Mouse (Mus musculus) MEL (cell line): ENCODE measurements around the gene Mtx1. TPM values are rescaled to one million over a fixed set of nuclear protein-coding genes. Genes with fewer than 3 reads are reported as not detected.

ENCODE experiments used
- DNase-seq: peaks from one replicate; pipeline ENCODE4 v3.0.0; 2011; ENCODE audit warnings: low read depth, low spot score
- H3K27ac ChIP-seq: 2 replicates; pipeline ENCODE4 v1.5.1; 2012; ENCODE audit warnings: low read depth, mild to moderate bottlenecking, control low read depth, low read length, moderate library complexity; ENCODE audit not compliant: control insufficient read depth
- H3K27me3 ChIP-seq, 2 experiments: fragments of 150-350 bp in 1 of 2; sonication (generic) in 1 of 2; 2 replicates each; pipeline ENCODE4 v1.6.1; 2012; ENCODE audit warnings: low read length in 2 of 2, mild to moderate bottlenecking in 2 of 2, improper control_type of control experiment in 1 of 2, moderate library complexity in 1 of 2; ENCODE audit not compliant: insufficient read depth in 2 of 2, control insufficient read depth in 1 of 2
- H3K36me3 ChIP-seq, 2 experiments: 2 replicates each; pipeline ENCODE4 v1.6.1; 2012 to 2014; ENCODE audit warnings: low read length in 2 of 2, improper control_type of control experiment in 1 of 2, inconsistent platforms in 1 of 2, mild to moderate bottlenecking in 1 of 2; ENCODE audit not compliant: insufficient read depth in 2 of 2, control insufficient read depth in 1 of 2
- H3K4me1 ChIP-seq, 2 experiments: fragments of 150-350 bp in 1 of 2; sonication (generic) in 1 of 2; 2 replicates each; pipeline ENCODE4 v1.6.1; 2012; ENCODE audit warnings: low read length in 2 of 2, improper control_type of control experiment in 1 of 2, mild to moderate bottlenecking in 1 of 2; ENCODE audit not compliant: insufficient read depth in 2 of 2, control insufficient read depth in 1 of 2
- H3K4me3 ChIP-seq, 2 experiments: fragments of 150-350 bp in 1 of 2; sonication (generic) in 1 of 2; 2 replicates each; pipeline ENCODE4 v1.5.1; 2012; ENCODE audit warnings: low read depth in 2 of 2, low read length in 2 of 2, mild to moderate bottlenecking in 2 of 2, moderate library complexity in 2 of 2, control low read depth in 1 of 2, improper control_type of control experiment in 1 of 2; ENCODE audit not compliant: control insufficient read depth in 1 of 2, insufficient read depth in 1 of 2
- H3K79me2 ChIP-seq: 2 replicates; pipeline ENCODE4 v1.6.1; 2012; ENCODE audit warnings: mild to moderate bottlenecking, low read length, moderate library complexity; ENCODE audit not compliant: control insufficient read depth, poor library complexity, insufficient read depth
- H3K9ac ChIP-seq: 2 replicates; pipeline ENCODE4 v1.6.1; 2012; ENCODE audit warnings: low read depth, mild to moderate bottlenecking, control low read depth, low read length, moderate library complexity; ENCODE audit not compliant: control insufficient read depth, poor library complexity, severe bottlenecking
- H3K9me3 ChIP-seq: fragments of 150-350 bp; sonication (generic); replicated peaks from 2 replicates; pipeline ENCODE4 v1.6.1; 2012; ENCODE audit warnings: mild to moderate bottlenecking, low read length, improper control_type of control experiment, moderate library complexity; ENCODE audit not compliant: insufficient read depth
- BHLHE40 ChIP-seq: IDR thresholded peaks from 2 replicates; pipeline ENCODE4 v1.6.1; 2012; ENCODE audit warnings: low read depth, mild to moderate bottlenecking, inconsistent platforms, low read length, improper control_type of control experiment, borderline replicate concordance
- CHD1 ChIP-seq: IDR thresholded peaks from 2 replicates; pipeline ENCODE4 v1.6.1; 2012; ENCODE audit warnings: low read depth, mild to moderate bottlenecking, inconsistent platforms, low read length, improper control_type of control experiment
- CTCF ChIP-seq, 3 experiments: IDR thresholded peaks in 2 of 3; conservative IDR thresholded peaks in 1 of 3; 2 replicates each; pipeline ENCODE4 v1.5.1; 2011 to 2012; ENCODE audit warnings: low read length in 3 of 3, low read depth in 2 of 3, mild to moderate bottlenecking in 2 of 3, improper control_type of control experiment in 1 of 3, inconsistent platforms in 1 of 3, mixed read lengths in 1 of 3, moderate library complexity in 1 of 3; ENCODE audit not compliant: control insufficient read depth in 1 of 3, insufficient read depth in 1 of 3, poor library complexity in 1 of 3, severe bottlenecking in 1 of 3
- EP300 ChIP-seq, 2 experiments: IDR thresholded peaks; 2 replicates each; pipeline ENCODE4 v1.6.1; 2011; ENCODE audit warnings: improper control_type of control experiment in 2 of 2, low read length in 2 of 2, low read depth in 1 of 2, mild to moderate bottlenecking in 1 of 2
- GABPA ChIP-seq: IDR thresholded peaks from 2 replicates; pipeline ENCODE4 v1.6.1; 2012; ENCODE audit warnings: low read depth, mild to moderate bottlenecking, inconsistent platforms, low read length, improper control_type of control experiment, moderate library complexity
- MXI1 ChIP-seq: IDR thresholded peaks from 2 replicates; pipeline ENCODE4 v1.6.1; 2011; ENCODE audit warnings: mild to moderate bottlenecking, low read depth, low read length, improper control_type of control experiment
- NELFE ChIP-seq: IDR thresholded peaks from 2 replicates; pipeline ENCODE4 v1.6.1; 2011; ENCODE audit warnings: low read depth, low read length, improper control_type of control experiment
- POLR2AphosphoS2 ChIP-seq: IDR thresholded peaks from 2 replicates; pipeline ENCODE4 v1.6.1; 2011; ENCODE audit warnings: low read length, improper control_type of control experiment
- RAD21 ChIP-seq: IDR thresholded peaks from 2 replicates; pipeline ENCODE4 v1.6.1; 2011; ENCODE audit warnings: mild to moderate bottlenecking, low read depth, low read length, improper control_type of control experiment
- RCOR1 ChIP-seq: IDR thresholded peaks from 2 replicates; pipeline ENCODE4 v1.6.1; 2012; ENCODE audit warnings: low read depth, mild to moderate bottlenecking, inconsistent platforms, low read length, improper control_type of control experiment
- SMC3 ChIP-seq: IDR thresholded peaks from 2 replicates; pipeline ENCODE4 v1.6.1; 2011; ENCODE audit warnings: low read depth, low read length, improper control_type of control experiment
- USF2 ChIP-seq, 2 experiments: IDR thresholded peaks; 2 replicates each; pipeline ENCODE4 v1.6.1; 2011 to 2012; ENCODE audit warnings: improper control_type of control experiment in 2 of 2, low read length in 2 of 2, borderline replicate concordance in 1 of 2, inconsistent platforms in 1 of 2, low read depth in 1 of 2, mild to moderate bottlenecking in 1 of 2; ENCODE audit not compliant: insufficient read depth in 1 of 2
- ZMIZ1 ChIP-seq: IDR thresholded peaks from 2 replicates; pipeline ENCODE4 v1.6.1; 2012; ENCODE audit warnings: low read depth, mild to moderate bottlenecking, inconsistent platforms, low read length, improper control_type of control experiment, moderate library complexity
- polyA plus RNA-seq, 2 experiments: library from polyadenylated mRNA; stranded (reverse) in 1 of 2; unstranded in 1 of 2; fragments of >175 nt in 1 of 2; fragments of >200 nt in 1 of 2; gene quantifications; 2 replicates each; pipeline versions ENCODE4 v1.2.1 to v1.2.4; 2012; ENCODE audit warnings: low replicate concordance in 2 of 2, low read depth in 1 of 2; ENCODE audit not compliant: insufficient read length in 2 of 2, insufficient read depth in 1 of 2, missing spikeins in 1 of 2
- total RNA-seq: library from RNA; depleted of rRNA; stranded (reverse); fragments of 300-350 nt; gene quantifications from 2 replicates; pipeline ENCODE4 v1.2.3, GENCODE M21; 2012

Mtx1 gene
- total and polyA plus RNA-seq, 3 experiments: 314 to 369 TPM; not detected in 1

- no peaks in the 10 kb centered on the region for H3K9me3 ChIP-seq
- peaks cover 0 to 5% of the 10 kb centered on the region in 2 experiments; a peak in 2 of 4 replicates for H3K4me1 ChIP-seq
- no peak for DNase-seq
- TF ChIP-seq MXI1 (no peak), NELFE (no peak), CHD1 (no peak), POLR2AphosphoS2 (no peak), CTCF (IDR thresholded peaks at IDR 0.05 in 2 of 3, conservative IDR thresholded peaks at IDR 0.05 in 1 of 3; ENCODE audit: control insufficient read depth in 1 of 3, insufficient read depth in 1 of 3, low read depth in 2 of 3, low read length in 3 of 3, poor library complexity in 1 of 3, severe bottlenecking in 1 of 3) (no peak), RCOR1 (no peak), EP300 (IDR thresholded peaks at IDR 0.05; ENCODE audit: low read depth in 1 of 2, low read length in 2 of 2) (no peak), USF2 (IDR thresholded peaks at IDR 0.05; ENCODE audit: borderline replicate concordance in 1 of 2, insufficient read depth in 1 of 2, low read depth in 1 of 2, low read length in 2 of 2) (no peak), ZMIZ1 (no peak)
- TF ChIP-seq, all 39 proteins: peak for 0
- peaks cover 0 to 5% of the 10 kb centered on the region in 2 experiments; a peak in 3 of 4 replicates for H3K36me3 ChIP-seq
- H3K27me3 ChIP-seq: no peaks in the 10 kb centered on the region
- H3K4me3 ChIP-seq: no peak overlapping the region
- no peak overlapping the region for H3K27ac ChIP-seq
- peaks cover 6% of the 10 kb centered on the region for H3K79me2 ChIP-seq
- H3K9ac ChIP-seq: no peak overlapping the region
Measured at GRCm38 (mm10) chr3:89206079-89206478, 20.8 kb downstream of the Mtx1 start.

GRCm38 (mm10) chr3:89203142-89203514 is 23.8 kb downstream of the Mtx1 start:
- Histone ChIP-seq H3K36me3 (peaks cover 0 to 8% of the 10 kb centered on the region in 2 experiments; a peak in 2 of 4 replicates), H3K27me3 (no peaks in the 10 kb centered on the region), H3K4me1 (peaks cover 0 to 5% of the 10 kb centered on the region in 2 experiments; a peak in 2 of 4 replicates), H3K4me3 (peak overlapping the region; percentile 71 to 85), H3K9ac (peak overlapping the region; percentile 86), H3K79me2 (peaks cover 6% of the 10 kb centered on the region), H3K27ac (peak overlapping the region; percentile 86), H3K9me3 (no peaks in the 10 kb centered on the region)
- peak; percentile 12; the same call in 1 of the 2 replicates for TF ChIP-seq MXI1
- no peak for TF ChIP-seq RAD21
- TF ChIP-seq CHD1: 0 out of 2 replicates have a peak, but pooled peaks have one; percentile 39
- no peak for TF ChIP-seq SMC3
- no peak for TF ChIP-seq CTCF (IDR thresholded peaks at IDR 0.05 in 2 of 3, conservative IDR thresholded peaks at IDR 0.05 in 1 of 3; ENCODE audit: control insufficient read depth in 1 of 3, insufficient read depth in 1 of 3, low read depth in 2 of 3, low read length in 3 of 3, poor library complexity in 1 of 3, severe bottlenecking in 1 of 3)
- no peak for TF ChIP-seq BHLHE40
- TF ChIP-seq GABPA: no peak
- DNase-seq: peak; percentile 47
